Mouse (Mus musculus) hindbrain, embryonic 16.5 days (tissue): Measurements from ENCODE around the gene Slc44a5. TPM values are rescaled to one million over a fixed set of nuclear protein-coding genes. Genes with fewer than 3 reads are reported as not detected.
"Not testable (repeated sequence)": the region's sequence is repeated elsewhere in the genome, so short reads cannot be mapped to it uniquely, and the experiment has no call there.

ENCODE experiments used
- ATAC-seq: fragments of 200-750 bp; cut with Nextera tagmentation; 2 replicates; pipeline ENCODE4 v1.8.0; 2017; ENCODE audit warnings: moderate TSS enrichment, moderate library complexity
- H3K27ac ChIP-seq: fragments of 300-500 bp; sonication (generic); 2 replicates; pipeline ENCODE4 v1.5.1; 2014; ENCODE audit warnings: low read depth, mild to moderate bottlenecking, control low read depth, low read length, moderate library complexity
- H3K27me3 ChIP-seq: fragments of 300-500 bp; sonication (generic); replicated peaks from 2 replicates; pipeline ENCODE4 v1.6.1; 2014; ENCODE audit warnings: low read length; ENCODE audit not compliant: control insufficient read depth, insufficient read depth
- H3K36me3 ChIP-seq: fragments of 300-500 bp; sonication (generic); 2 replicates; pipeline ENCODE4 v1.6.1; 2014; ENCODE audit warnings: mild to moderate bottlenecking, low read length, moderate library complexity, mixed read lengths; ENCODE audit not compliant: control insufficient read depth, insufficient read depth
- H3K4me1 ChIP-seq: fragments of 300-500 bp; sonication (generic); 2 replicates; pipeline ENCODE4 v1.6.1; 2014; ENCODE audit warnings: low read depth, low read length; ENCODE audit not compliant: control insufficient read depth, insufficient read depth
- H3K4me2 ChIP-seq: fragments of 300-500 bp; sonication (generic); 2 replicates; pipeline ENCODE4 v1.6.1; 2014; ENCODE audit warnings: mild to moderate bottlenecking, low read length, control low read depth, moderate library complexity
- H3K4me3 ChIP-seq: fragments of 300-500 bp; sonication (generic); 2 replicates; pipeline ENCODE4 v1.5.1; 2014; ENCODE audit warnings: mild to moderate bottlenecking, low read length, control low read depth, moderate library complexity
- H3K9ac ChIP-seq: fragments of 300-500 bp; sonication (generic); 2 replicates; pipeline ENCODE4 v1.6.1; 2014; ENCODE audit warnings: low read depth, mild to moderate bottlenecking, control low read depth, low read length, moderate library complexity
- H3K9me3 ChIP-seq: fragments of 300-500 bp; sonication (generic); 2 replicates; pipeline ENCODE4 v1.6.1; 2014; ENCODE audit warnings: mild to moderate bottlenecking, low read length, moderate library complexity; ENCODE audit not compliant: control insufficient read depth
- WGBS: fragments of 180-500 bp; shearing (Covaris S2); extraction: QIAGEN DNeasy Blood & Tissue Kit; methylation state at CpG from one replicate; pipeline ENCODE4 v1.1.7; 2014; 5-methylcytosine and 5-hydroxymethylcytosine counted together
- polyA plus RNA-seq: library from polyadenylated mRNA; unstranded; fragments of >200 nt; fragmentation: Nextera tagmentation; extraction: Ambion mirVana; gene quantifications from 2 replicates; pipeline ENCODE4 v1.2.1, GENCODE M21; 2015

Gene Slc44a5
- polyA plus RNA-seq, 1 experiment from 2014 or later: 7.5 TPM

- H3K27ac ChIP-seq, H3K27me3 ChIP-seq, ATAC-seq, H3K4me3 ChIP-seq, H3K36me3 ChIP-seq, H3K9me3 ChIP-seq, H3K9ac ChIP-seq, H3K4me2 ChIP-seq, H3K4me1 ChIP-seq: not testable (repeated sequence)
- 86% methylated on average over 3 of the region's 3 CpGs for WGBS
Observed at GRCm38 (mm10) chr3:154153541-154153940, 180.3 kb downstream of the Slc44a5 start.

GRCm38 (mm10) chr3:154165882-154166281 lies 192.6 kb downstream of the Slc44a5 start:
- Histone ChIP-seq H3K4me1 (no peaks in the 10 kb centered on the region), H3K27me3 (no peaks in the 10 kb centered on the region), H3K4me3 (no peak overlapping the region), H3K36me3 (no peaks in the 10 kb centered on the region), H3K9ac (no peak overlapping the region), H3K9me3 (no peaks in the 10 kb centered on the region), H3K27ac (no peak overlapping the region), H3K4me2 (no peak overlapping the region)
- ATAC-seq: no peak
- WGBS: 89% methylated on average over 4 of the region's 4 CpGs

GRCm38 (mm10) chr3:154171881-154172592 lies 198.8 kb downstream of the Slc44a5 start:
- Histone ChIP-seq H3K9ac (no peak overlapping the region), H3K4me1 (peaks cover 8% of the 10 kb centered on the region), H3K27ac (peak overlapping the region; percentile 74), H3K36me3 (no peaks in the 10 kb centered on the region), H3K4me2 (no peak overlapping the region), H3K27me3 (no peaks in the 10 kb centered on the region), H3K4me3 (no peak overlapping the region), H3K9me3 (no peaks in the 10 kb centered on the region)
- 39% methylated on average over 10 of the region's 10 CpGs for WGBS
- peak; percentile 79 for ATAC-seq

GRCm38 (mm10) chr3:154172593-154172965 lies 199.3 kb downstream of the Slc44a5 start:
- Histone ChIP-seq H3K4me2 (no peak overlapping the region), H3K4me3 (no peak overlapping the region), H3K27ac (peak overlapping the region; percentile 64), H3K36me3 (no peaks in the 10 kb centered on the region), H3K4me1 (peaks cover 8% of the 10 kb centered on the region), H3K27me3 (no peaks in the 10 kb centered on the region), H3K9me3 (no peaks in the 10 kb centered on the region), H3K9ac (no peak overlapping the region)
- peak; percentile 48 for ATAC-seq
- 83% methylated on average over 5 of the region's 5 CpGs for WGBS

- Histone ChIP-seq H3K4me2 (no peak overlapping the region), H3K9ac (no peak overlapping the region), H3K9me3 (no peaks in the 10 kb centered on the region), H3K27ac (no peak overlapping the region), H3K36me3 (no peaks in the 10 kb centered on the region), H3K4me1 (peaks cover 8% of the 10 kb centered on the region), H3K27me3 (no peaks in the 10 kb centered on the region), H3K4me3 (no peak overlapping the region)
- 31% methylated on average over 1 of the region's 1 CpGs for WGBS
- no peak for ATAC-seq
Observed at GRCm38 (mm10) chr3:154173556-154173955, 200.3 kb downstream of the Slc44a5 start.

- Histone ChIP-seq H3K27me3 (no peaks in the 10 kb centered on the region), H3K36me3 (no peaks in the 10 kb centered on the region), H3K9me3 (no peaks in the 10 kb centered on the region), H3K4me3 (no peak overlapping the region), H3K27ac (no peak overlapping the region), H3K9ac (no peak overlapping the region), H3K4me2 (no peak overlapping the region), H3K4me1 (peaks cover 8% of the 10 kb centered on the region)
- 54% methylated on average over 9 of the region's 9 CpGs for WGBS
- no peak for ATAC-seq
Observed at GRCm38 (mm10) chr3:154174031-154174430, 200.8 kb downstream of the Slc44a5 start.

GRCm38 (mm10) chr3:154174766-154175165 lies 201.5 kb downstream of the Slc44a5 start:
- H3K27me3 ChIP-seq: no peaks in the 10 kb centered on the region
- no peak for ATAC-seq
- WGBS: 90% methylated on average over 7 of the region's 7 CpGs
- no peaks in the 10 kb centered on the region for H3K9me3 ChIP-seq
- no peak overlapping the region for H3K4me2 ChIP-seq
- H3K27ac ChIP-seq: no peak overlapping the region
- H3K4me1 ChIP-seq: peaks cover 8% of the 10 kb centered on the region
- no peaks in the 10 kb centered on the region for H3K36me3 ChIP-seq
- H3K9ac ChIP-seq: no peak overlapping the region
- no peak overlapping the region for H3K4me3 ChIP-seq

- H3K36me3 ChIP-seq: no peaks in the 10 kb centered on the region
- no peak overlapping the region for H3K4me2 ChIP-seq
- H3K4me1 ChIP-seq: no peaks in the 10 kb centered on the region
- ATAC-seq: no peak
- no peak overlapping the region for H3K27ac ChIP-seq
- H3K9me3 ChIP-seq: no peaks in the 10 kb centered on the region
- WGBS: 79% methylated on average over 8 of the region's 8 CpGs
- H3K4me3 ChIP-seq: no peak overlapping the region
- H3K9ac ChIP-seq: no peak overlapping the region
- no peaks in the 10 kb centered on the region for H3K27me3 ChIP-seq
Observed at GRCm38 (mm10) chr3:154177665-154178305, 204.5 kb downstream of the Slc44a5 start.

GRCm38 (mm10) chr3:154179423-154179920 lies 206.2 kb downstream of the Slc44a5 start:
- no peaks in the 10 kb centered on the region for H3K27me3 ChIP-seq
- H3K4me1 ChIP-seq: no peaks in the 10 kb centered on the region
- H3K9ac ChIP-seq: no peak overlapping the region
- no peaks in the 10 kb centered on the region for H3K9me3 ChIP-seq
- no peak for ATAC-seq
- WGBS: 100% methylated on average over 2 of the region's 3 CpGs
- no peak overlapping the region for H3K27ac ChIP-seq
- no peak overlapping the region for H3K4me3 ChIP-seq
- no peaks in the 10 kb centered on the region for H3K36me3 ChIP-seq
- H3K4me2 ChIP-seq: no peak overlapping the region
